Mouse (Mus musculus) liver, embryonic 14.5 days (tissue): ENCODE data around the gene Cpeb3.

Experiments
- CTCF ChIP-seq: IDR thresholded peaks from 2 replicates; pipeline ENCODE4 v1.5.1; 2016; ENCODE audit warnings: antibody characterized with exemption, low read depth, control low read depth
- EP300 ChIP-seq: IDR thresholded peaks from 2 replicates; pipeline ENCODE4 v1.6.1; 2016; ENCODE audit warnings: antibody characterized with exemption, low read depth

DNA sequence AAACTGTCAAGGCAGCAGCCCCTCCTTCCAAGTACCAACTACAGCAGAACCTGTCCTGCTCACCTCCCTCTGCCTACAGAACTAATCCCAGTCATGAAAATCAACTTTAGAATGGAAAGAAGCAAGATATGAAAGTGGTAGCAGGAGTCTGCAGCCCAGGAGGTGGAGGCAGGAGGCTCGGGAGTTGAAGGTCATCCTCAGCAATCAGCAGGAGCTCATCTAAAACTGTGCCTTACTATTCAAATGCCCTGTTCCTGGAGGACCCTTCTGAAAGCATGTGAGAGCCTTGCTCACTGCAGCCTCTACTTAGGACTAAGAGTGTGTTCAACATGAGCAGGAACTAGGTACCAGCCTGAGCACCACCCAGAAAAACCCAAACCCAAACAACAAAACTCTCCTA lies 36.3 kb downstream of the Cpeb3 start:
- TF ChIP-seq CTCF (no peak), EP300 (no peak)
